Mouse (Mus musculus): Measurements from ENCODE around the gene Qrsl1.

- TF ChIP-seq CTCF (IDR thresholded peaks at IDR 0.05; ENCODE audit: low read depth, low read length) (no peak), POLR2A (IDR thresholded peaks at IDR 0.05; ENCODE audit: borderline replicate concordance, low read depth, low read length) (no peak)
Observed at GRCm38 (mm10) chr10:43892971-43893370, 8.6 kb downstream of the Qrsl1 start.
